Mouse (Mus musculus): ENCODE results near the gene Cd55.
"Not testable (repeated sequence)": the region's sequence is repeated elsewhere in the genome, so short reads cannot be mapped to it uniquely, and the experiment has no call there.

The Cd55 gene

GRCm38 (mm10) chr1:130462084-130462861 lies at the start of gene Cd55:
Gene Cd55 (minus strand): TSS chr1:130462744.
- in situ Hi-C loops (cut with MboI; ENCODE audit: low pct_unique_long_range_greater_than_20kb in 1 of 2, low sequenced_read_pairs in 2 of 2, unreplicated experiment in 1 of 2) = no loop called here

- in situ Hi-C loops (cut with MboI; ENCODE audit: low pct_unique_long_range_greater_than_20kb in 1 of 2, low sequenced_read_pairs in 2 of 2, unreplicated experiment in 1 of 2) = no loop called here
Observed at GRCm38 (mm10) chr1:130511823-130512370, 49.4 kb upstream of the Cd55 start.

- in situ Hi-C loops (cut with MboI; ENCODE audit: low pct_unique_long_range_greater_than_20kb in 1 of 2, low sequenced_read_pairs in 2 of 2, unreplicated experiment in 1 of 2) = no loop called here
Observed at GRCm38 (mm10) chr1:130508957-130509350, 46.4 kb upstream of the Cd55 start.

- in situ Hi-C loops (cut with MboI; ENCODE audit: low pct_unique_long_range_greater_than_20kb in 1 of 2, low sequenced_read_pairs in 2 of 2, unreplicated experiment in 1 of 2) = no loop called here
Observed at GRCm38 (mm10) chr1:130508030-130508956, 45.7 kb upstream of the Cd55 start.

GRCm38 (mm10) chr1:130507408-130507807 lies 44.9 kb upstream of the Cd55 start:
- in situ Hi-C loops (cut with MboI; ENCODE audit: low pct_unique_long_range_greater_than_20kb in 1 of 2, low sequenced_read_pairs in 2 of 2, unreplicated experiment in 1 of 2) = no loop called here

GRCm38 (mm10) chr1:130499962-130500361 lies 37.4 kb upstream of the Cd55 start:
- in situ Hi-C loops (cut with MboI; ENCODE audit: low pct_unique_long_range_greater_than_20kb in 1 of 2, low sequenced_read_pairs in 2 of 2, unreplicated experiment in 1 of 2) = no loop called here

GRCm38 (mm10) chr1:130498331-130498730 lies 35.8 kb upstream of the Cd55 start:
- in situ Hi-C loops (cut with MboI; ENCODE audit: low pct_unique_long_range_greater_than_20kb in 1 of 2, low sequenced_read_pairs in 2 of 2, unreplicated experiment in 1 of 2) = no loop called here

- in situ Hi-C loops (cut with MboI; ENCODE audit: low pct_unique_long_range_greater_than_20kb in 1 of 2, low sequenced_read_pairs in 2 of 2, unreplicated experiment in 1 of 2) = no loop called here
Observed at GRCm38 (mm10) chr1:130486816-130487545, 24.4 kb upstream of the Cd55 start.

GRCm38 (mm10) chr1:130485828-130486620 lies 23.5 kb upstream of the Cd55 start:
- in situ Hi-C loops (cut with MboI; ENCODE audit: low pct_unique_long_range_greater_than_20kb in 1 of 2, low sequenced_read_pairs in 2 of 2, unreplicated experiment in 1 of 2) = no loop called here

- in situ Hi-C loops (cut with MboI; ENCODE audit: low pct_unique_long_range_greater_than_20kb in 1 of 2, low sequenced_read_pairs in 2 of 2, unreplicated experiment in 1 of 2) = no loop called here
Observed at GRCm38 (mm10) chr1:130485376-130485775, 22.8 kb upstream of the Cd55 start.

- in situ Hi-C loops (cut with MboI; ENCODE audit: low pct_unique_long_range_greater_than_20kb in 1 of 2, low sequenced_read_pairs in 2 of 2, unreplicated experiment in 1 of 2) = no loop called here
Observed at GRCm38 (mm10) chr1:130474936-130475335, 12.4 kb upstream of the Cd55 start.

- in situ Hi-C loops (cut with MboI; ENCODE audit: low pct_unique_long_range_greater_than_20kb in 1 of 2, low sequenced_read_pairs in 2 of 2, unreplicated experiment in 1 of 2) = no loop called here
Observed at GRCm38 (mm10) chr1:130474226-130474625, 11.7 kb upstream of the Cd55 start.

- in situ Hi-C loops (cut with MboI; ENCODE audit: low pct_unique_long_range_greater_than_20kb in 1 of 2, low sequenced_read_pairs in 2 of 2, unreplicated experiment in 1 of 2) = no loop called here
Observed at GRCm38 (mm10) chr1:130470074-130470473, 7.5 kb upstream of the Cd55 start.

- in situ Hi-C loops (cut with MboI; ENCODE audit: low pct_unique_long_range_greater_than_20kb in 1 of 2, low sequenced_read_pairs in 2 of 2, unreplicated experiment in 1 of 2) = no loop called here
Observed at GRCm38 (mm10) chr1:130467453-130467852, 4.9 kb upstream of the Cd55 start.

- in situ Hi-C loops (cut with MboI; ENCODE audit: low pct_unique_long_range_greater_than_20kb in 1 of 2, low sequenced_read_pairs in 2 of 2, unreplicated experiment in 1 of 2) = no loop called here
Observed at GRCm38 (mm10) chr1:130464173-130464572, 1.6 kb upstream of the Cd55 start.

GRCm38 (mm10) chr1:130462867-130463266 lies 323 bp upstream of the Cd55 start:
- in situ Hi-C loops (cut with MboI; ENCODE audit: low pct_unique_long_range_greater_than_20kb in 1 of 2, low sequenced_read_pairs in 2 of 2, unreplicated experiment in 1 of 2) = no loop called here

GRCm38 (mm10) chr1:130455111-130455510 lies 7.4 kb downstream of the Cd55 start:
- in situ Hi-C loops (cut with MboI; ENCODE audit: low pct_unique_long_range_greater_than_20kb in 1 of 2, low sequenced_read_pairs in 2 of 2, unreplicated experiment in 1 of 2) = no loop called here

- in situ Hi-C loops (cut with MboI; ENCODE audit: low pct_unique_long_range_greater_than_20kb in 1 of 2, low sequenced_read_pairs in 2 of 2, unreplicated experiment in 1 of 2) = not testable (repeated sequence)
Observed at GRCm38 (mm10) chr1:130442930-130443329, 19.6 kb downstream of the Cd55 start.
